Mouse (Mus musculus) forebrain, embryonic 15.5 days (tissue): ENCODE measurements around the gene Cmtm3. TPM values are rescaled to one million over a fixed set of nuclear protein-coding genes. Genes with fewer than 3 reads are reported as not detected.

Experiments
- ATAC-seq: fragments of 200-750 bp; cut with Nextera tagmentation; replicated peaks from 2 replicates; pipeline ENCODE4 v1.8.0; 2017; ENCODE audit warnings: mild to moderate bottlenecking, moderate TSS enrichment, moderate library complexity
- H3K27ac ChIP-seq: fragments of 300-500 bp; sonication (generic); replicated peaks from 2 replicates; pipeline ENCODE4 v1.5.1; 2015; ENCODE audit warnings: mild to moderate bottlenecking, inconsistent platforms
- H3K27me3 ChIP-seq: fragments of 300-500 bp; sonication (generic); 2 replicates; pipeline ENCODE4 v1.6.1; 2015; ENCODE audit warnings: inconsistent platforms
- H3K36me3 ChIP-seq: fragments of 300-500 bp; sonication (generic); 2 replicates; pipeline ENCODE4 v1.6.1; 2015; ENCODE audit warnings: mild to moderate bottlenecking, inconsistent platforms
- H3K4me1 ChIP-seq: fragments of 300-500 bp; sonication (generic); 2 replicates; pipeline ENCODE4 v1.6.1; 2015; ENCODE audit warnings: inconsistent platforms
- H3K4me2 ChIP-seq: fragments of 300-500 bp; sonication (generic); replicated peaks from 2 replicates; pipeline ENCODE4 v1.6.1; 2015; ENCODE audit warnings: mild to moderate bottlenecking, inconsistent platforms
- H3K4me3 ChIP-seq: fragments of 300-500 bp; sonication (generic); 2 replicates; pipeline ENCODE4 v1.5.1; 2015; ENCODE audit warnings: mild to moderate bottlenecking, inconsistent platforms
- H3K9ac ChIP-seq: fragments of 300-500 bp; sonication (generic); replicated peaks from 2 replicates; pipeline ENCODE4 v1.6.1; 2015; ENCODE audit warnings: mild to moderate bottlenecking, inconsistent platforms
- H3K9me3 ChIP-seq: fragments of 300-500 bp; sonication (generic); 2 replicates; pipeline ENCODE4 v1.6.1; 2016; ENCODE audit warnings: inconsistent platforms
- WGBS: fragments of 180-500 bp; shearing (Covaris S2); methylation state at CpG from one replicate; pipeline ENCODE4 v1.1.7; 2015; ENCODE audit warnings: mixed read lengths; 5-methylcytosine and 5-hydroxymethylcytosine counted together
- polyA plus RNA-seq: library from polyadenylated mRNA; unstranded; fragments of >200 nt; fragmentation: Nextera tagmentation; extraction: Ambion mirVana; gene quantifications from 2 replicates; pipeline ENCODE4 v1.2.1, GENCODE M21; 2015

Gene Cmtm3
- polyA plus RNA-seq, 1 experiment from 2014 or later: 34.3 TPM

- 58% methylated on average over 11 of the region's 11 CpGs for WGBS
- Histone ChIP-seq H3K9ac (no peak overlapping the region), H3K4me2 (no peak overlapping the region), H3K27me3 (no peaks in the 10 kb centered on the region), H3K4me1 (peaks cover 29% of the 10 kb centered on the region), H3K4me3 (no peak overlapping the region), H3K9me3 (no peaks in the 10 kb centered on the region), H3K36me3 (no peaks in the 10 kb centered on the region), H3K27ac (no peak overlapping the region)
- no peak for ATAC-seq
These were observed 35.1 kb downstream of the Cmtm3 start for GRCm38 (mm10) chr8:104374269-104374668.

DNA sequence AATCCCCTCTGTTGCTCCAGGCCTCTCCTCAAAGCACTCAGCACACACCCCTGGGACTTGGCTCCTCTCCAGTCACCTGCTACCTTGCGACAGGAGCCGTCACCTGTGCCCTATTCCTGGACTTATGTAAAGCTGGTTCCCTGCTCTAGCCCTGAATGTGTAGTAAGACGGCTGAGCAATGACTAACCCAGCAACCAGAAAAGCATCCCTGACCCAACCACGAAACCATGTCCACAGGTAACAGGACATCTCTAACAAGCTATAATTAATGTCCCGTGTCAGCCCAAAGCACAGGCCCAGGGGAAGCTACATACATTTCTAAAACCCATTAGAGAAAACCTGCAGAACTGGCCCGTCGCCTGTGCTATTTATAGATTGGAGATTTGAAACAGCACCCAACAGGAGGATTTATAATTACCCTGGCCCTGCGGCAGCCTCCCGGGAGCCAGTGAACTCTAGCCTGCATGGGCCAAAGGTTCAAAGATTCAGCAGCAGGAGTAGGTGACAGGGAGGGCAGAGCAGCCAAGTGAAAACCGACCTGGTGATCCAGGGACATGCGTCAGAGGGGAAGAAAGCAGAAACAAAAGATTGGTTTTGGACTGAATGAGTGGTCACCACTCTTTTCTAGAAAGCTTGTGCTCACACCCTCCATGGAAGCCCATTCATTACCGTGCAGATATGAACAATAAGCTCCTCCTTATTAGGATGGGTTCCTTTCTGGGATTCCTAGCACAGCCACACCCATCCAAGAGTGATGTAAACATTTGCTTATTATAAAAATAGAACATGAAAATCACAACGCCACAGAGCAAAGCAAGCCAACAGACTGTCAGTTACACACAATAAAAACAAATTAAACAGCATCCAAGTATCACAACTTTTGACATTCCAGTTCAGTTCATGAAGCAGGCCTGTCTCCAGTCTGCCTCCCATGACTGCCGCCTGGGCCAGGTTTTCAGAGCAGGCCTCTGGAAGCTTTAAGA lies 35.9 kb downstream of the Cmtm3 start:
- no peaks in the 10 kb centered on the region for H3K27me3 ChIP-seq
- H3K27ac ChIP-seq: peak overlapping the region; percentile 14
- H3K9ac ChIP-seq: no peak overlapping the region
- no peaks in the 10 kb centered on the region for H3K9me3 ChIP-seq
- H3K36me3 ChIP-seq: no peaks in the 10 kb centered on the region
- no peak overlapping the region for H3K4me2 ChIP-seq
- H3K4me1 ChIP-seq: peaks cover 23% of the 10 kb centered on the region
- ATAC-seq: 0 out of 2 replicates have a peak, but pooled peaks have one; percentile 36
- 33% methylated on average over 14 of the region's 14 CpGs for whole genome bisulfite sequencing
- no peak overlapping the region for H3K4me3 ChIP-seq

DNA sequence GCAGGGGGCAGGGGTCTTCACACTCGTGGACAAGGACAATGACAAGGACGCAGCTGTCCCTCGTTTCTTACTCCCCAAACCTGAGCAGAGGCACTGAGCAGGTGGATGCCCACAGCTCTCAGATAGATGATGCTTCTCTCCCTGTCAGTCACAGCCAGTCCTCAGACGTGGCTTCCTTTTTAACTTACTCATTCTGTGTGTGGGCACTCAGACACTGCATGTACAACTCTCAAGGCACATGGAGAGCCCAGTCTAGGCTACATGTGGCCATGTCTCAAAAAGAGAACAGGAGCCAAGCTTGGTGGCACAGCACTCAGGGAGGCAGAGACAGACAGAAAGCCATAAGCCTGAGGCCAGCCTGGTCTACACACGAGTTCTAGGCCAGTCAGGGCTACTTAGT lies 36.7 kb downstream of the Cmtm3 start:
- Histone ChIP-seq H3K4me3 (no peak overlapping the region), H3K9me3 (no peaks in the 10 kb centered on the region), H3K36me3 (no peaks in the 10 kb centered on the region), H3K4me2 (no peak overlapping the region), H3K4me1 (peaks cover 23% of the 10 kb centered on the region), H3K9ac (no peak overlapping the region), H3K27ac (no peak overlapping the region), H3K27me3 (no peaks in the 10 kb centered on the region)
- WGBS: 53% methylated on average over 5 of the region's 5 CpGs
- 0 out of 2 replicates have a peak, but pooled peaks have one; percentile 17 for ATAC-seq

GRCm38 (mm10) chr8:104376669-104377068 lies 37.5 kb downstream of the Cmtm3 start:
- H3K9me3 ChIP-seq: no peaks in the 10 kb centered on the region
- WGBS: 25% methylated on average over 11 of the region's 11 CpGs
- no peak for ATAC-seq
- no peak overlapping the region for H3K4me2 ChIP-seq
- no peaks in the 10 kb centered on the region for H3K36me3 ChIP-seq
- peaks cover 23% of the 10 kb centered on the region for H3K4me1 ChIP-seq
- H3K27ac ChIP-seq: no peak overlapping the region
- H3K4me3 ChIP-seq: no peak overlapping the region
- no peaks in the 10 kb centered on the region for H3K27me3 ChIP-seq
- H3K9ac ChIP-seq: no peak overlapping the region

GRCm38 (mm10) chr8:104379301-104379836 lies 40.2 kb downstream of the Cmtm3 start:
- Histone ChIP-seq H3K4me1 (peaks cover 22% of the 10 kb centered on the region), H3K27me3 (no peaks in the 10 kb centered on the region), H3K36me3 (no peaks in the 10 kb centered on the region), H3K9ac (no peak overlapping the region), H3K27ac (no peak overlapping the region), H3K4me2 (no peak overlapping the region), H3K9me3 (no peaks in the 10 kb centered on the region), H3K4me3 (no peak overlapping the region)
- no peak for ATAC-seq
- 65% methylated on average over 10 of the region's 10 CpGs for WGBS

- Histone ChIP-seq H3K4me1 (peaks cover 16% of the 10 kb centered on the region), H3K4me2 (no peak overlapping the region), H3K27me3 (no peaks in the 10 kb centered on the region), H3K9me3 (no peaks in the 10 kb centered on the region), H3K27ac (no peak overlapping the region), H3K9ac (no peak overlapping the region), H3K4me3 (no peak overlapping the region), H3K36me3 (no peaks in the 10 kb centered on the region)
- 91% methylated on average over 7 of the region's 7 CpGs for WGBS
- ATAC-seq: no peak
These were observed 41.1 kb downstream of the Cmtm3 start for GRCm38 (mm10) chr8:104380269-104380668.

GRCm38 (mm10) chr8:104380961-104381411 lies 41.8 kb downstream of the Cmtm3 start:
- Histone ChIP-seq H3K27me3 (no peaks in the 10 kb centered on the region), H3K9ac (no peak overlapping the region), H3K9me3 (no peaks in the 10 kb centered on the region), H3K4me2 (no peak overlapping the region), H3K27ac (no peak overlapping the region), H3K36me3 (no peaks in the 10 kb centered on the region), H3K4me3 (no peak overlapping the region), H3K4me1 (peaks cover 12% of the 10 kb centered on the region; the same call in 1 of the 2 replicates)
- ATAC-seq: no peak
- 88% methylated on average over 5 of the region's 5 CpGs for WGBS

DNA sequence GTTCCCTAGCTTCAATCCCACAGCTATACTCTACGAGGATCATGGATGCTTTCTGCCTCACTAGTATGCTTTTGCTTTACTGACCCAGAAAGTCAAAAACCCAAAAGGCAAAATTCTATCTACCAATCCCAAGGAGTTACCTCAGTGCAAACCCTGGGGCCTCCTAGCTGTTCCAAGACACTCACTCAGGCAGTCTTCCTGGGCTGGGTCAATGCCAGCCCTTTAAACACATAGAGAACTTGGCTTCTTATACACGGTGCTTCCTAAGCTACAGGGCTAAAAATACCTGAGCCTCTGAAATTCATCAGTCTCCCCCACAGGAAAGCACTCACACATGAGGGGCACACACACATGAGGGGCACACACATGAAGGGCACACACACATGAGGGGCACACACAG lies 44.1 kb downstream of the Cmtm3 start:
- H3K9me3 ChIP-seq: no peaks in the 10 kb centered on the region
- H3K27ac ChIP-seq: no peak overlapping the region
- ATAC-seq: no peak
- H3K4me3 ChIP-seq: no peak overlapping the region
- no peak overlapping the region for H3K9ac ChIP-seq
- 63% methylated on average over 2 of the region's 2 CpGs for WGBS
- H3K4me1 ChIP-seq: peaks cover 16% of the 10 kb centered on the region
- H3K36me3 ChIP-seq: no peaks in the 10 kb centered on the region
- no peaks in the 10 kb centered on the region for H3K27me3 ChIP-seq
- no peak overlapping the region for H3K4me2 ChIP-seq

GRCm38 (mm10) chr8:104383977-104384376 lies 44.8 kb downstream of the Cmtm3 start:
- no peak overlapping the region for H3K27ac ChIP-seq
- no peak overlapping the region for H3K4me3 ChIP-seq
- H3K36me3 ChIP-seq: no peaks in the 10 kb centered on the region
- H3K9ac ChIP-seq: no peak overlapping the region
- 75% methylated on average over 3 of the region's 3 CpGs for WGBS
- H3K9me3 ChIP-seq: no peaks in the 10 kb centered on the region
- H3K4me2 ChIP-seq: no peak overlapping the region
- no peak for ATAC-seq
- no peaks in the 10 kb centered on the region for H3K27me3 ChIP-seq
- peaks cover 16% of the 10 kb centered on the region for H3K4me1 ChIP-seq

DNA sequence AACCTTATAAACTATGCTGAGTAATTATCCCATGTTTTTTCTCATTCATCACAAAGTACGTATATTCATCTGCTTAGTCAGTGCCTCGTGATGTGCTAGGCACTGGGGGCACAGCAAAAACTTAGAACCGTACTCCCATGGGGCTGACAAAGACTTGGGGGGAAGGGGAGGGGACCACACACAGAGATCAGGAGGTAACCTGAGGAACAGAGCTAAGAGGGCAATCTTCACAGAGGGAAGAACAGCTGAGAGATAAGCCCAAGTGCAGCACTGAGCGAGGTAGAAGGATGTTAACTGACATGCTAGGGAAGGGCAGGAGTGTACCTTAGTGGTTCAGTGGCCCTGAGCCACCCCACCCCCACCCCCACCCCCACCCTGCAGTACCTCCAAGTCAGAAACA lies 47.5 kb downstream of the Cmtm3 start:
- Histone ChIP-seq H3K27me3 (no peaks in the 10 kb centered on the region), H3K4me3 (no peak overlapping the region), H3K36me3 (no peaks in the 10 kb centered on the region), H3K9ac (no peak overlapping the region), H3K4me2 (no peak overlapping the region), H3K4me1 (peaks cover 14% of the 10 kb centered on the region), H3K27ac (no peak overlapping the region), H3K9me3 (no peaks in the 10 kb centered on the region)
- 0 out of 2 replicates have a peak, but pooled peaks have one; percentile 29 for ATAC-seq
- WGBS: 17% methylated on average over 4 of the region's 4 CpGs

- WGBS: 66% methylated on average over 7 of the region's 7 CpGs
- Histone ChIP-seq H3K9me3 (no peaks in the 10 kb centered on the region), H3K4me3 (no peak overlapping the region), H3K36me3 (no peaks in the 10 kb centered on the region), H3K27ac (no peak overlapping the region), H3K4me2 (no peak overlapping the region), H3K27me3 (no peaks in the 10 kb centered on the region), H3K9ac (no peak overlapping the region), H3K4me1 (peaks cover 12% of the 10 kb centered on the region)
- ATAC-seq: no peak
These were observed 48.3 kb downstream of the Cmtm3 start for GRCm38 (mm10) chr8:104387501-104387900.

GRCm38 (mm10) chr8:104387980-104388379 lies 48.8 kb downstream of the Cmtm3 start:
- Histone ChIP-seq H3K4me1 (peaks cover 12% of the 10 kb centered on the region), H3K27me3 (no peaks in the 10 kb centered on the region), H3K27ac (no peak overlapping the region), H3K4me2 (no peak overlapping the region), H3K9ac (no peak overlapping the region), H3K36me3 (no peaks in the 10 kb centered on the region), H3K9me3 (no peaks in the 10 kb centered on the region), H3K4me3 (no peak overlapping the region)
- WGBS: 88% methylated on average over 2 of the region's 2 CpGs
- ATAC-seq: no peak; the same call in 1 of the 2 replicates
